ENCODE assay signal across 1 mouse cellular context in the genomic region with DNA sequence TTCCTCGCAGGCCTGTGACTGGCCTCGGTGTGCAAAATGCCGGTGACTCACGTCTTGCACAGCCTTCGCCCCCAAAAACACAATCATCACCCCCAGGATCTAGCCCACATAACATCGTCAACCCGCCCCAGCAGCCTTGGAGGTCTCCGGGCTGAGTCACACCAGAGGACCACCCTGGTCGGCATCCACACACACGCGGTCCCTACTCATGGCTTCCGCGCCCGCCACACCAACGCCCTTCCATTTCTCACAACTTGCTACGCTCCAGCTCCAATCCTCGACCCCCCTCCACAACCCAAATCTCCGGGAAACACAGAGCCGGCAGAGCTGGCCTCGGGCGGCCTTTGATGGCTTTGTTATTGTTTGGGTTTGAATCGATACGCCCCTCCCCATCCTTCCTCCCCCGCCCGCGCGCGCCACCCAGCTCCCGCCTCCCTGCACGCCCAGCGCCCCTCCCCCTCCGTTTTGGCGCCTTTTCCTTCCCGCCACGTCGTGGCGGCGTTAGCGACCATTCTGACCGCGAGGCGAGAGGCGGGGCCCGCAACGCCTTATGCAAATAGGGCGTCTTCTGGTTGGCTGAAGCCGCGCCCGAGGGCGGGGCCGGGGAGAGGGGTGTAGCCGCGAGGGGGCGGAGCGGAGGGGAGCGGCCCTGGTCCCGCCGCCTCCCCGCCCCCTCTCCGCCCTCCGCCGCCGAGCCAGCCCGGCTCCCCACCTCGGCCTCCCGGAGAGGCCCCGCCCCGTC.
TF ChIP-seq lines count a peak whose summit lies in the region.

No protein-coding gene starts in this region.

TF ChIP-seq in C2C12, 6 proteins besides CTCF, POLR2A, EP300 and RAD21:
- TF ChIP-seq MYOG (IDR thresholded peaks at IDR 0.05; ENCODE audit: control insufficient read depth, extremely low read depth, insufficient read length): no peak
- TF ChIP-seq MAX (IDR thresholded peaks at IDR 0.05): no peak
- TF ChIP-seq CEBPB (IDR thresholded peaks at IDR 0.05; ENCODE audit: low read depth): no peak
- TF ChIP-seq USF1 (IDR thresholded peaks at IDR 0.05; ENCODE audit: low read depth): no peak
- no peak for TF ChIP-seq MYOD1 (IDR thresholded peaks at IDR 0.05; ENCODE audit: control insufficient read depth, insufficient read length, low read depth)
- TF ChIP-seq FOSL1 (IDR thresholded peaks at IDR 0.05; ENCODE audit: insufficient read depth, low read length, poor library complexity, severe bottlenecking): no peak
